Mouse (Mus musculus) kidney, adult 2 months (tissue): Measurements from ENCODE around the gene Olfr645.

ENCODE experiments used
- CTCF ChIP-seq: fragments of 200-500 bp; conservative IDR thresholded peaks from 2 replicates; pipeline ENCODE4 v1.5.1; 2011; ENCODE audit warnings: low read depth, mild to moderate bottlenecking, control low read depth, low read length, moderate library complexity, mixed read lengths; ENCODE audit not compliant: insufficient read depth, insufficient read length
- POLR2A ChIP-seq: fragments of 200-500 bp; IDR thresholded peaks from one replicate; pipeline ENCODE4 v1.6.1; 2011; ENCODE audit warnings: low read depth, low read length, control low read depth

DNA sequence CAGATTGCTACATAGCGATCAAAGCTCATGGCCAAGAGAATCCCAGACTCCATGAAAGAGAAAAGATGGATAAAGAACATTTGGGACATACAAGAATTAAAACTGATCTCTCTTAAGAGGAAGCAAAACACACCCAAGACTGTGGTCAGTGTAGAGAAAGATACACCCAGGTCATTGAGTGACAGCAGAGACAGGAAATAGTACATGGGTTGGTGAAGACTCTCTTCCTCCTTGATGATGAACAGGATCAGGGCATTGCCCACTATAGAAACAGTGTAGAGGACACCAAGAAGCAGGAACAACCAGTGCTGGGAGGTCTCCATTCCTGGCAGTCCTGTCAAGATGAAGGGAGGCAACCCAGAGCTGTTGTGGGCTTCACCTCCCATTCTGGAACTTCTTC, 26.1 kb downstream of the Olfr645 start:
- TF ChIP-seq CTCF = no peak
- no peak for TF ChIP-seq POLR2A
